Mouse (Mus musculus): Measurements from ENCODE around the gene Syne1.

Syne1 gene

GRCm38 (mm10) chr10:4976557-4976956 lies 574.7 kb downstream of the Syne1 start:
- no peak for DNase-seq (ENCODE audit: low spot score in 2 of 2)

- DNase-seq (ENCODE audit: low spot score in 2 of 2) = no peak
Observed at GRCm38 (mm10) chr10:4974246-4974645, 577.0 kb downstream of the Syne1 start.

GRCm38 (mm10) chr10:4972026-4972425 lies 579.3 kb downstream of the Syne1 start:
- no peak for DNase-seq (ENCODE audit: low spot score in 2 of 2)

GRCm38 (mm10) chr10:4971586-4971985 lies 579.7 kb downstream of the Syne1 start:
- no peak for DNase-seq (ENCODE audit: low spot score in 2 of 2)

DNA sequence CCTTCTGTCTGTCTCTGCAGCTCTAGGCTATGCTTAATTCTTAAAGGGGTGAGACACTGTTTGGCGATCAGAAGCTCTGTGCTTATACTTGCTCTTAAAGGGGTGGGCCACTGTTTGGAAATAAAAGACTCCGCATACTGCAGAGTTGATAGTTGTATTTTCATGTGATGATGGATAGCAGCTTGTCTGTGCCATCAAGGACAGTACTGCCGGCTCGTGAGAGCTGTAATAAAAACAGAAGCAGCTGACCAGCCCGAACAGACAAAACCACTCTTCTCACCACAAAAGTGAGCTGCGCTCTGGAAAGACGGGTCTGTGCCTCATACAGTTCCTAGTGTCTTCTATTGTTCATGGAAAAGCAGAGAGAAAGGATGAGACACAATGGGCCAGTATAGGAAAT lies 580.1 kb downstream of the Syne1 start:
- no peak for DNase-seq (ENCODE audit: low spot score in 2 of 2)

All from natural killer cell, adult 2 months (primary cell).